Mouse (Mus musculus) cerebellum, adult 2 months (tissue): Measurements from ENCODE around the gene Ell3.

ENCODE experiments used
- CTCF ChIP-seq: fragments of 200-500 bp; IDR thresholded peaks from 2 replicates; pipeline ENCODE4 v1.5.1; 2011; ENCODE audit warnings: low read depth, mild to moderate bottlenecking, control low read depth, low read length, moderate library complexity, borderline replicate concordance; ENCODE audit not compliant: insufficient read depth
- POLR2A ChIP-seq: fragments of 200-500 bp; IDR thresholded peaks from 2 replicates; pipeline ENCODE4 v1.6.1; 2011; ENCODE audit warnings: low read length, control low read depth, borderline replicate concordance; ENCODE audit not compliant: insufficient read depth

DNA sequence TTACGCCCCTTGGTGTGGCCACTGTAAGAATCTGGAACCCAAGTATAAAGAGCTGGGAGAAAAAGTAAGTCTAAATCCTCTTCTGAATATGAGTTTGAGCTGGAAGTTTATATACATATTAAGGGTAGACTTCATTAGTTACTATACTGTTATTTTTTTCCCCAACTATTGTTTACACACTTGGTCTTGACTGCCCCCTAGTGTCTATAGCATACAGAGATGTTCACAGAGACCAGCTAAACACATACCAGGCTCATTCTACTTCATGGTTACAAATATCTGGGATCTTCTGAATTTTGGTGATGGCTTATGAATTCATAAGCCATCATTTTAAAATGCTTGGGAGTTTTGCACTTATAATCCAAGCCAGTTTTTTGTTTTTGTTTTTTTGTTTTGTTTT lies 9.2 kb downstream of the Ell3 start:
- no peak for TF ChIP-seq POLR2A
- TF ChIP-seq CTCF, result peak; percentile 27; the same call in 1 of the 2 replicates
